Mouse (Mus musculus) adipocyte (in vitro differentiated cells): ENCODE measurements around the gene Sstr4.
A peak's percentile ranks its signal among the peaks of the same experiment; 100 is the strongest.

Experiments
- DNase-seq: peaks from one replicate; pipeline ENCODE4 v3.0.0-alpha.2; 2016; ENCODE audit warnings: low spot score

Gene Sstr4

GRCm38 (mm10) chr2:148395131-148396051, at the start of gene Sstr4:
Gene Sstr4 (plus strand): TSS chr2:148395344.
- DNase-seq = no peak

- no peak for DNase-seq
These were observed 49.8 kb upstream of the Sstr4 start for GRCm38 (mm10) chr2:148345373-148345772.

GRCm38 (mm10) chr2:148346976-148347375, 48.2 kb upstream of the Sstr4 start:
- DNase-seq = no peak

- no peak for DNase-seq
These were observed 45.4 kb upstream of the Sstr4 start for GRCm38 (mm10) chr2:148349509-148350307.

GRCm38 (mm10) chr2:148350460-148350859, 44.7 kb upstream of the Sstr4 start:
- no peak for DNase-seq

GRCm38 (mm10) chr2:148352655-148353054, 42.5 kb upstream of the Sstr4 start:
- DNase-seq = no peak

GRCm38 (mm10) chr2:148357145-148357544, 38.0 kb upstream of the Sstr4 start:
- DNase-seq = no peak

GRCm38 (mm10) chr2:148364536-148364935, 30.6 kb upstream of the Sstr4 start:
- peak; percentile 73 for DNase-seq

GRCm38 (mm10) chr2:148365227-148365626, 29.9 kb upstream of the Sstr4 start:
- DNase-seq = no peak

- DNase-seq = no peak
These were observed 23.2 kb upstream of the Sstr4 start for GRCm38 (mm10) chr2:148371743-148372630.

- DNase-seq = no peak
These were observed 21.5 kb upstream of the Sstr4 start for GRCm38 (mm10) chr2:148373602-148374071.

- DNase-seq = peak; percentile 41
These were observed 19.6 kb upstream of the Sstr4 start for GRCm38 (mm10) chr2:148375326-148376150.

GRCm38 (mm10) chr2:148378817-148379342, 16.3 kb upstream of the Sstr4 start:
- DNase-seq = no peak

GRCm38 (mm10) chr2:148379899-148380413, 15.2 kb upstream of the Sstr4 start:
- no peak for DNase-seq

- DNase-seq = no peak
These were observed 14.1 kb upstream of the Sstr4 start for GRCm38 (mm10) chr2:148381076-148381475.

GRCm38 (mm10) chr2:148386476-148386875, 8.7 kb upstream of the Sstr4 start:
- DNase-seq = no peak

GRCm38 (mm10) chr2:148386927-148387326, 8.2 kb upstream of the Sstr4 start:
- DNase-seq = no peak

GRCm38 (mm10) chr2:148387652-148388581, 7.2 kb upstream of the Sstr4 start:
- no peak for DNase-seq

GRCm38 (mm10) chr2:148393149-148393548, 2.0 kb upstream of the Sstr4 start:
- peak; percentile 27 for DNase-seq
